Mouse (Mus musculus): ENCODE results near the gene Esam.

Esam gene

DNA sequence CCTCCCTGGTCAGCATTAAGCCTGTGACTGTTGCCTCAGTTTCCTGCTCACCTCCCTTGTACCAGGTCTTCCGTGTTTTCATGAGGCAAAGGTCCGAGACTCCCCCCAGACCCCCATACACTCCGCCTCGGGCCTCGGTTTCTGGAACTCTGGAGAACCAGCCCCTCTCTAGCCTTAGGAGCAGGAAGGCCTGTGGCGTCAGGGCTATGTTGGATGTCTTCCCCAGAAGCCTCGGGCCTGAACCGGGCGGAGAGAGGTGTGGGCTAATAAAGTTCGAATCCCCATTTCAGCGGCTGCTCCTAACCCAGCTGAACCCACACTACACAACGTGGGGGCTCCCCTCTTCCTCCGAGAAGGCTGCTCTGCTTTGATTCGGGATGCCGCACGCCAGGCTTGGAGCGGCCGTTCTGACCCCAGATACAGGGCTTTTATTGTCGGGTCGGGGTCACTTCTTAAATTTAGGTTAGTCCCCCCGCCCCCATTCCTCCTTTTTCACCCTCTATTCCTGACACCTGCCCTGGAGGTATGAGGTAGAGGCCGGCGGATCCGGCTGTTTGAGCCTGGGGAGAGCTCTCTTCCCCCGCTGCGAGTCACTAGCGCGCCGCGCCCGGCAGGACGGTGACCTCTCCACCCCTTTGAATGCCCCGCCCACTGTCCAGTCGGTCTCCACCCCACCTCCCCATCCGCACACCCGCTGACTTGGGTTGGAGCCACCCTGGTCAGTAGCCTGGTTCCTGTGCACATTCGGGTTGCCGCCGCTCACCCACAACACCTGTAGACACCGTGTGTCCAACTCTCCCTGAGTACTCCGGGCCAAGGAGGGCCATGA, at the start of gene Esam:
Esam (plus strand) TSS at position 683 of the 829 bp plus-strand sequence.
- peak; percentile 89 for DNase-seq

DNA sequence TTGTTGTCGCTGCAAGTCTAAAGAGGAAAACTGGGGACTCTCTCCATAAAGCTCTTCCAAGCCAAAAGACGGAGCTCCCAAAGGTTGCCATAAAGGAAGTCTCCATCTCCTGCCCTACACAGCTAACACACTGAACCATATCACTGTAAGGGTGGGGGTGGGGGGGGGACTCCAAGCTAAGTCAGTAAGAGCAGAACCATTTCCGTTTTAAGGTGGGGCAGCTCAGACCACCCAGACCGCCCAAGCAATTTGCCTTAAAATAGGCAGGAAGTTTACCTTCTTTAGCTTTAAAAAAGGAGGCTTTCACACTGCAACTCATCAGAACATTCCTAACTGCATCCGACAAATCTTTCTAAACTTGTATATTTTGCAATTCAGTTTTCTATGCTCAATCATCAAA, 42.7 kb upstream of the Esam start:
- no peak for DNase-seq

DNA sequence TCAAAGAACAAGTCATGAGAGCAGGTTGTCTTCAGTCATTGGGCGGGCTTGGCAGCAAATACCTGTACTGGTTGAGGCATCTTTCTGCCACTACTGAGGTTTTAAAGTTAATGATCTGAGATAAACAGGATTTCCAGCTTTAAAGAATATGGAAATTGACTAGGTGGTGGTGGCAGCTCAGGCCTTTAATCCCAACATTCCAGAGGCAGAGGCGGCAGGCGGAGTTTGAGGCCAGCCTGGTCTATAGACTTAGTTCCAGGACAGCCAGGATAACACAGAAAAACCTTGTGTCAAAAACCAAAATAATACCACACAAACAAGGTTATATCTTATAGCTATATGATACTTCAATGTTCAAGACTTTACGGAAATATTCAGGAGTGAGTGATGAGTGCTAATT, 39.8 kb upstream of the Esam start:
- no peak for DNase-seq

DNA sequence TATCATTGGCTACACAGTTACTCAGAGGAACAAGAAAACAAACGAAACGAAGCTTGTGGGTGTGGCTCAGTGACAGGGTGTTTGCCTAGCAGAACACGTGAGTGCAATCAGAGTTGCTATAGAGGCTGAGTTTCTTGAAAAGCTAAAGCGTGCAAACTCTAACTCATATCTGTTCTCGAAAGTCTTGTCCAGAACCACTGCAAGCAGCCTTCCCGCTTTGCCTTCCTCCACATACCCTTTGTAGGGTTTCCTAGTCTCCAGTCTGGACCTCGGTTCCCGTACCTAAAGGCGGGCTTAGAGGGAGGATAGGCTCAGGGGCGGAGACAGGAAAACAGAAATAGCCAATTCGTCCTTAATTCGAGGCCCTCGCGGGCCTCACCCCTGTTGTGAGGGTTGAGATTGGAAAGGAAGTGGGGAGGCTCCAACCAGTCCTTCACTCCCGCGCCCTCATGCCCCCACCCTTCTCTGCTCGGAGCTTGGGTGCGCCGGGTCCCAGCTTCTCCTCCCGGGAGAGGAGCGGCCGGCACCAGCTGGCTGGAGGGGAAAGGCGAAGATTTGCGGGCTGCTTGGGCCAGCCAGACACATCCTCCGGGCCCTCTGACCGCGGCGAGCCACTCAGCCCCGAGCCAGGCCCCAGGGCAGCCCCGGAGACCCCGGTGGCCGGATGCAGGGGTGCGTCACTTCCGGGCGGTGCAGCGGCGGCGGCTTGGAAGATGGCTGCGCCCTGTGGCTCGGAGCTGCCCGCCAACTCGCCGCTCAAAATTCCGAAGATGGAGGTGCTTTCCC, 39.1 kb upstream of the Esam start, which contains the start of gene Msantd2:
Msantd2 (plus strand) TSS at position 709 of the 786 bp plus-strand sequence.
- DNase-seq, result peak; percentile 96

DNA sequence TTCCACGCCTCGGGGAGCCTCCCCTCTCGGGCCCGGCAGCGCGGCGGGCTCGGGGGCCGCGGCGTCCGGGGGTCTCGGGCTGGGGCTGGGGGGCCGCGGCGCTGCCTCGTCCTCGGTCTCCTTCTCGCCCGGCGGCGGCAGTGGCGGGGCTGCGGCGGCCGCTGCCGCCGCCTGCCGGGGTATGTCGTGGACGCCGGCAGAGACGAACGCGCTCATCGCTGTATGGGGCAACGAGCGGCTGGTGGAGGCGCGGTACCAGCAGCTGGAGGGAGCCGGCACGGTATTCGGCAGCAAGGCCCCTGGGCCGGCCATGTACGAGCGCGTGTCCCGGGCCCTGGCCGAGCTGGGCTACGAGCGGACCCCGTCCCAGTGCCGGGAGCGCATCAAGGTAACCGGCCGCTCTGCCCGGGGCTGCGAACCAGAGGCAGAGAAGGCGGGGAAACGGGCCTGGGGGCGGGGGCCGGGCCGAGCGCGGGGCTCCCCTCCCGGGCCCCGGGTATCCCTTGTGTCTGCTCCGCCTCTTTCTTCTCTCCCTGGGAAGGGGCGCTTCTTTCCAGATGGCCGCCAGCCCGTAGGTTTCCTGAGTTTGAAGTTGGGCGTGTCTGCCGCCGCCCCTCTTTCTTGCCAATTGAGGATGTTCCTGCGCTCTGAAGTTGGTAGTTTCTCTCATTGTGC, 38.3 kb upstream of the Esam start:
- DNase-seq, result peak; percentile 71

DNA sequence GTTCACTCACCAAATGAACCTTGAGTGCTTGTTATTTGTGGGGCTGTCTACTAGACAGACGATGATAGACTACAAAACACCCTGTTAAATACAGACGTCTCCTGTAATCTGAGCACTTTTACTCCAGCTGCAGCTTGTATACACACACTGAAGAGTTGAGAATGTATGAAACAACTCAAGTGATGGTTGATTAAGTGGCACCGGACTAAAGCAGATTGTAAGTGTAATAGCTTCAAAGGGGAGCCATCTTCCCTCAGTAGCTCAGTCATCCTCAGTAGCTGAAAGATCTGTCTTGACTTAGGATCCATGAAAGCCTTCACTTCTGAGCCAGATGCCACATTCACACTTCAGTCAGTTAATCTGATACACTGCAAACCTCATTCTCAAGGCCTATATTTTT, 32.1 kb upstream of the Esam start:
- DNase-seq, result no peak

DNA sequence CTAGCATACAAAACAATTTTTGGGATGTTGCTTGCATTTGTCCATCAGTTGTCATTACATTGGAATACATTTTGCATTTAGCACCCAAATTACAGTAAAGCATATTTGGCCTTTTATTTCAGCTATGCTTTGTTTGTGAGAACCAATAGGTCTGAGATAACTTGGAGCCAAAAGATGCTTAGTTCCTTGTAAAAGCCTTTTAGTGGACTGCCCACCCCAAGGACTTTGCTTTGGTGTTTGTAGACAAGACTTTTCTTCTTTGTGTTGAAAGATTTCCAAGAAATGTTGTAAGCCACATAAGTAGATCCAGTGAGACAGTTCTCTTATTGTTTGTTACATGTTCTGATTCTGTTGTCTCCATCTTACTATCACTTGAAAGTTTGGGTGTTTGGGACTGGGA, 31.6 kb upstream of the Esam start:
- no peak for DNase-seq

DNA sequence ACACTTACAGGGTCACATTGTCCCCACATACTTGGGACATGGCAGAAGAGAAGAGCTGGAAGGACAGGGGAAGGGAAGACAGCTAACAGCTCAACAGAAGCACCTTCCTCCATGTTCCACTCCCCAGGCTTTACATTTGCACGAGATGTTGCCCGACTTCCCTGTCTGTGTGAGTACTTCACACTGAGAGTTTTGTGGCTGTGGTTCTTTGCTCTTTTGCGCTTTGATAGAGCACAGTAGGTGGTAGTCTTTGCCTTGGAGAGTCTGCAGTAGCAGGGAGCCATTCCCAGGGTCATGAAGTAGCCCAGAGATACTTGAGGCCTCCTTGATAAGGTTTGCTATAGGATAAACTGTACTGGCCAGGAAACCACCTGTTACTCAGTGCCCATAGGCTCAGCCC, 27.7 kb upstream of the Esam start:
- no peak for DNase-seq

DNA sequence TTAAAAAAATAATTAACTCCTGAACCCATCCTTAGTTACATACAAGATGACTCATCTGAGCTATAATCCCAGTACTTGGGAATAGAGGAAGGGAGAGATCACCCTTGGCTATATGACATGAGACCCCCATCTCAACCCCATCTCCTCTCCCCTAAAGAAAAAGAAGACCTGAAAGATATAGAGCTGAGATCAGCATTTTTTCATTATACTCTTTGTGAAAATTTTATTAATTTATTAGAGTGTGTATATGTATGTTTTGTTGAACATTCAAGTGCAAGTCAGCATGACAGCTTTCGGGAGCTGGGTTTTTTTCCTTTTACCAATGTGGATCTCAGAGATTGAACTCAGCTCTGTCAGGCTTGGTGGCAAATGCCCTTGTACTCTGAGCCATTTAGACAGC, 26.7 kb upstream of the Esam start:
- no peak for DNase-seq

DNA sequence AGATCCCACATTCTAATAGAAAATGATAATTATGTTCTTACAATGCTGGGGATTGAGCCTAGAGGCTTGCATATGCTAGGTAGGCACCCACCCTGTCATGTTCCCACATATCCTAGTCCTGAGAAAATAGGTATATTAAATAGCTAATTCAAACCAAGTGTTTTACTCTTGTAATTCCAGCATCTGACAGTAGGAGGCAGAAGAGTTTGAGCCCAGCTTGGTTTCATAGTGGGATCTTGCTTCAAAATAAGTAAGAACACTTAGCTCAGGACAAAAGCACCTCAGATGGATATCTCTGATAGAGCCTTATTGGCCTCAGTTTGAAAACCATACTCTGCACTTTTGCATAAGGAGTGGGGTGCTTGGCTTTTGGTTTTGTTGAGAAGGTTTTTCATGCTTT, 23.5 kb upstream of the Esam start:
- no peak for DNase-seq

DNA sequence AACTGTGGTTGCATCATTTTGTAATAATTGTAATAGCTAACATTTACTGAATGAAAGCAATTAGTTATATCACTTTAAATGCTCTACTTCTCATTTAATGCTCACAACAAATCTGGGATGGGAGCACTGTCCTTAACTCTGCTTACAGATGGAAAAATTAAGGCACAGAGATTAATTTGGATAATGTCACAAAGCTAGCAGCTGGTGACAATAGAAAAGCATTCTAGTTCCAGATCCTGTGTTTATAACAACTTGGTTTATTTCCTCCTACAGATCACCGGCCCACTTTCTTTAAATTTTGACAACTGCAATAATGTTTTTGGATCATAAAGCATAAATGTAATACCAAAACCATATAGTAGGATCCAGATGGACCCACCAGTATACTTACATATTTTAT, 21.9 kb upstream of the Esam start:
- no peak for DNase-seq

DNA sequence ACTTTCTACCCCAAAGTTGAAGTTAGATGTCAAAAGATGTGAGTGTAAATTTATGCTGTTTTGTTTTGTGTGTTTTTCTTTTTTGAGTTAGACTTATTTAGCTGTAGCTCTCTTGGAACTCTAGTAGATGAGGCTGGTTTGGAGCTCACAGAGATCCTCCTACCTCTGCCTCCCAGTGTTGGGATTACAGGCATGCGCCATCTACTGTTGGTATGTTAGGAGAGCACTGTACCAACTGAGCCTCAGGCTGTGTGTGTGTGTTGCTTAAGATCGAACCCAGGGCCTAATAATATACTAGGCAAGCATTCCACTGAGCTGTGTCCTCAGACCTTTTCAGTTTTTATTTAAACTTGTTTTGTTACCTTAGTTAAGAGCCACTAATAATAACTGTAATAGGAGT, 15.8 kb upstream of the Esam start:
- no peak for DNase-seq

DNA sequence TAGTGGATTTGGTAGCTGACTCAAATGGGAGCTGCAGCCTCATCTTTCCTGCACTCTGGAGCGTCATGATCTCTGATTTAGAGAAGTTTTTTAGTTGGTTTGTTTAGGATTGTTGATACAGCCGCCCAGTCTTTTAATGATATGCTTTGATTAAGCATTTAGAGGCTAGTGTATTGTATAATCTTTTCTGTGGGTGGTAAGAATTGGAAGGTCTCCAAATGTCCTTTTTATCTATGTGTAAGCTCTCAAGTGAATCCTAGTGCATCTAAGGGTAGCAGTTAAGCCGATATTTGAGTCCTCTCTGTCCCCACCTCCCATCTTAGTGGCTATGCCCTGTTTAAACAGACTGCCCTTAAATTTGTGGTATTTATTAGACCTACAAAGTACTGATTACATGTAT, 13.4 kb upstream of the Esam start:
- no peak for DNase-seq

DNA sequence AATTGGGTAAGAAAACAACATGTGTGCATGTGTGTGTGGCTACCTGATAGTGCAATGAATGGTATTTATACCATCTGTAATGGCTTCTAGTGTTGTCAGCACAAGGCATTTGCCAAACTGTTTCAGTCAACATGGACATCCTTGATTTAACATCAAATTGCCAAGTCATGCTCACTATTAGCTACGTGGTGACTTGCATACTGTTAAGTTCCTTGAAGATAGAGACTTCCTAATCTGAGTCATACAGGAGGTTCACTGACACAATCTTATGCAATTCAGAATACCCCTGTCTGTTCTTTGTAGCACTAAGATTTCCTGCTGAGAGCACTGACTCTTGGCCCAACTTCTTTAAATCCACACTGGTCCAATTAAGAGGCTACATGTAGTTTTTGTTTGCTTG, 10.4 kb upstream of the Esam start:
- DNase-seq, result no peak

DNA sequence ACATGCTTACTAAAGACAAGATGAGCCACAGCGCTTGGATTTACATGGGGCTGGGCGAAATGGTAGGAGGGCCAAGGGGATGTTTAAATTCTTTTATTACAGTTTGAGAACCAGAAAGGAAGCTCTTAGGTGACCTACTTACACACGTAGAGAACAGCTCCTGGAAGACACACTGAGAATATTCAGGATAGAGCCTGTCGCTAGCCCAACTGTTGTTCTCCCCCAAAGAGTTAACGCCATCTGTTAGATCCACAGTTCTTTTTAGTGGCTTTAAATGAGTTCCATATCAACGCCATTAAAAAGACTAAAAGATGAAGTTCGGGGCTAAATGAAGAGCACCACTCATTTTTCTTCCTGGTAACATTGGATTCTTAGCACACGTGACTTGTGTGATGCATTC, 8.9 kb upstream of the Esam start:
- no peak for DNase-seq

DNA sequence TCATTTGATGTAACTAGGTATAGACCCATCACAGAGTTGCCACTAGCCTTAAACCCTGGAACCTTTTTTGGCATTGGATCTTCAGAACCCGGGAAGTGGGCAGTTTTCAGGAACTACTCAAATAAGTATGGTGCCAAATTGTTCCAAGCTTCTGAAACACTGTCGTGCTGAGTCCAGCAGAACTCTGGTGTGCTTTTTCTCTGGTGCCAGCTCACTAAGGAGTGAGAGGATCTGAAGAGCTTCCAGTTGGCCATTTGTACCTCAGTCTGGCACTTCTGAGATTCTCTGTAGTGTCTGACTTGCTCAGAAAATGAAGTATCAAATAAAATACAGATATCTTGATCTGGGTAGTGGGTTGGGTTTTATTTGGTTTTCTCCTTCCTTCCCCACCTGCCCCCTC, 7.9 kb upstream of the Esam start:
- no peak for DNase-seq

DNA sequence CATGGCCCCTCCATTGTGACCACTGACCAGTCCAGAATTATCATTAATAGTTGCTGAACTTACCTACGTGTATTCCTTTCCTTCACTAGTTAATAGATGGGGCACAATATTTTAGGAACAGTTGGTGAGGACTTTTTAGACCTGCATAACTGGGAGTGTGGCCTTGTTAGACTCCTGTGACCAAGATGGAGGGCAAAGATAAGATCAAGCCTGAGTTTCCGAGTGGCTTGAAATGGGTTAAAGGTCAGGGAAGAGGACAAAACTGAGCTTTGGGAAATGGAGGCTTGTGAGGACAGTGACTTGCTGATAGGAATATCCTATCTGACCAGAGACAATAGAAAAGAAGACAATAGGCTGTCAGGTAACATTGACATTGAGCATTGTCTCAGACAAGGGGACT, 2.4 kb upstream of the Esam start:
- DNase-seq, result no peak

DNA sequence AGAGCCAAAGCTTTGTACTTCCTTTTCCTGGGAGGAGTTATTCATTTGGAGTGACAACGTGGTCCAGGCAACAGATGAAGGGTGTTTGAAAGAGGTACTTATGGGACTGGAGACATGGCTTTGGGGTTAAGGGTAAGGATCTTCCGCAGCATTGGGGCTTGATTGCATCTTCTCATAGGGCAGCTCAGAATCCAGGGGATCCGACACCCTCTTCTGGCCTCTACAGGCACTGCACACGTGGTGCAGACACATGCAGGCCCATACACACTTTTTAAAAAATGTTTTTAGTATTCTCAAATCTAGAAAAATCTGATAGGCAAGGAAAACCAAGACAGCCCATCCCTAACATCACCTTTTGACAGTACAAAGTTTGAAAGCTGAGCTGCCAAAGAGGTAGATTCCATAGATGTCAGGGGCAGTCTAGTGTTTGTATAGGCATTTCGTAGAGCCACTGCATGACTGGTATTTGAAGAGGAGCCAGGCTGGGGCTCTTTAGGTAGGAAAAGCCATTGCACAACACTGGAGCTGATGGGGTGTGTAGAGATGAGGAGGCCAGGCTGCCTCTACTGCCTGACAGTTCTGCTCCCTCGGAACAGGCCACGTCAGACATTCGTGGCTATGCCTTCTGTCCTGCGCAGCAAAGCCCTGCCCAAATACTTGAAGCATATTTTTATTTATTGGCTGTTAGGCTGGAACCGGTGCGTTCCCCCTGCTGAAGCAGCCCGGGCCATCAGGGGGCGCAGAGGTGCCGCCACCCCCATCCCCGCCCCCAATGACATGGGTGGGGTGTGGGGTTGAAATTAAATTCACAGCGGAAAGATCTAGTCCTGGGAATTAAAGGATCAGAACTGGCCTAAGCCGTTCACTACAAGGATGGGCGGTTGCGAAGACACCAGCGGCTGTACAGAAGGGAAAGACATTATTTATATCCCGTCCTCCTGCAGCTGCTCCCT, 1.2 kb upstream of the Esam start:
- DNase-seq, result peak; percentile 44

DNA sequence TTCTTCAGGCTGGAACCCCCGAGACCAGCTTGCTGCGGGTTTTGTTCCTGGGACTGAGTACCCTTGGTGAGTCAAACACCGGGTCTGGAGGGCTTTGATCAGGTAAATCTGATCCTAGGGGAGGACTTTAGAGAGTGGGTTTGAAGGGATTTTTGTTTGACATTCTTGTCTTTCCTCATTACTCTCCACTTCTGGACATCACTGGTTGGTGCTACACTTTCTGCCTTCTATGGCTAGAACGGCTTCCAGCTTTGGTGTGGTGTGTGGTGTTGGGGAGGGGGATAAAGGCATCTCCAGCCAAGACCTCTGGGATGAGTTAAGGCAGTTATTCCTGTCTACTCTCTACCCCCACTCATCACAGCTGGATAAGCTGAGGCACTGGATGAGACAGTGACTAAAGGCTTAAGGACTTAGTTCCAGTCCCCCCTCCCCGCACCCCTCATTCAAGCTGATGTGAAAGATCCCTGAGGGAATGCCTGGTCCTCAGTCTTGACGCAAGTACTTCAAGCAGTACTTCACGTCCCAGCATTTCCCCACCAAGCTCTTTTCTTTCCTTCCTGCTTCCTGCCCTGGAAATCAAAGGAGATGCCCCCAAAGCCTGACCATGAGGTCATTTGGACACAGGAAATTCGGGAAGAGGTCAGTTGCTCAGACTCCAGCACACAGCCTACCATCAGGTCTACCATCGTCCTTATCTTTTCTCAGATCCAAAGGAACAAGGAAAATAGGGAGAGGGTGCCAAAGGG, 520 bp downstream of the Esam start:
- DNase-seq, result peak; percentile 38

DNA sequence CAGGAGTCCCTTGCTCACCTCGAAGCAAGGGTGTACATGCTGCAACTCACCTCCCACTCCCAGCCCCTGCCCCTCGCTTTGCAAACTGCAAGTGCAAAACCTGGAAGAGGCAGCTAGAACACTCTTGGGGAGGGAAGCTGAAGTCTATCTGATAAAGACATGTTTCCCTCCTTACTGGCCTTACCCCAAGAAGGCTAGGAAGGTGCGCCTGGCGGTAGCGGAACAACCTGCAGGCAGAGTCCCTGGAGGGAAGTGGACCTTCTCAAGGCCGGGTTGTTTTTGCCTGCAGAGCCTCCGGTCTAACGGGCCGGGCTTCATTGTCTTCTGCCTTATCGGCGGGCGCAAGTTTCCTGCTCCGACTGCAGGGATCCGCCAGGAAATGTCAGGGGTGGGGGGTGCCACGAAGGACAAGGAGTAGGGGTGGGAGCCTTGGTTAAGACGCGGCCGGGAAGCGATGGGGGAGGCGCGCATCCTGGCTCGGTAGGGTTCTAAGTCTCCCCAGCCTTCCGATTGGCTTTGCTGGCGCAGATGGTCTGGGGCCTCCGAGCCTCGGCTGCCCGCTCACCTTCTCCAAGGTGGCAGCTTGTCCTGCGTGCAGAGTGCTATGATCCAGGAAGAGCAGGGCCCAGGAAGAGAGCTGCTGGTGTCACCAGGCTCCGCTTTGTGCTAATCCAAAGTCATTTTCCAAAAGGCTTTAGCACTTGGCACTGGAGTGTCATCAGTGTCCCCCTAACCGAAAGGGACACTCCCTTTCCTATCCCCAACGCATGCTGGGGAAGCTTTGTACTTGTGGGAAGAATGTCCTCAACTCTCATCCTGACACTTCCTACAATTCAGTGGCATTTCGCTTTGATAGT, 2.4 kb downstream of the Esam start:
- peak; percentile 88 for DNase-seq
